Mouse (Mus musculus) heart, postnatal 0 days (tissue): Measurements from ENCODE around the gene Raver1. TPM values are rescaled to one million over a fixed set of nuclear protein-coding genes. Genes with fewer than 3 reads are reported as not detected.

Experiments used
- ATAC-seq: fragments of 200-750 bp; cut with Nextera tagmentation; 2 replicates; pipeline ENCODE4 v1.8.0; 2017; ENCODE audit warnings: low read depth, moderate number of reproducible peaks, moderate library complexity; ENCODE audit not compliant: insufficient read depth
- DNase-seq: peaks from one replicate; pipeline ENCODE4 v3.0.0-alpha.2; 2016; ENCODE audit warnings: low spot score
- H3K27ac ChIP-seq: fragments of 300-500 bp; sonication (generic); 2 replicates; pipeline ENCODE4 v1.5.1; 2014; ENCODE audit warnings: low read depth, mild to moderate bottlenecking
- H3K27me3 ChIP-seq: fragments of 300-500 bp; sonication (generic); 2 replicates; pipeline ENCODE4 v1.6.1; 2014; ENCODE audit warnings: low read length, mixed read lengths; ENCODE audit not compliant: control insufficient read depth, insufficient read depth
- H3K36me3 ChIP-seq: fragments of 300-500 bp; sonication (generic); replicated peaks from 2 replicates; pipeline ENCODE4 v1.6.1; 2014; ENCODE audit warnings: low read length, mixed read lengths; ENCODE audit not compliant: control insufficient read depth, insufficient read depth
- H3K4me1 ChIP-seq: fragments of 300-500 bp; sonication (generic); 2 replicates; pipeline ENCODE4 v1.6.1; 2014; ENCODE audit warnings: antibody characterized with exemption; ENCODE audit not compliant: control insufficient read depth, insufficient read depth
- H3K4me2 ChIP-seq: fragments of 300-500 bp; sonication (generic); 2 replicates; pipeline ENCODE4 v1.6.1; 2014; ENCODE audit warnings: low read depth, mild to moderate bottlenecking, low read length, moderate library complexity
- H3K4me3 ChIP-seq: fragments of 300-500 bp; sonication (generic); 2 replicates; pipeline ENCODE4 v1.5.1; 2014; ENCODE audit warnings: low read depth, low read length
- H3K9ac ChIP-seq: fragments of 300-500 bp; sonication (generic); replicated peaks from 2 replicates; pipeline ENCODE4 v1.6.1; 2014; ENCODE audit warnings: low read depth, low read length, mixed read lengths
- H3K9me3 ChIP-seq: fragments of 300-500 bp; sonication (generic); replicated peaks from 2 replicates; pipeline ENCODE4 v1.6.1; 2016; ENCODE audit warnings: low read length; ENCODE audit not compliant: control insufficient read depth
- CTCF ChIP-seq: IDR thresholded peaks from 2 replicates; pipeline ENCODE4 v1.5.1; 2016; ENCODE audit warnings: antibody characterized with exemption, control low read depth, low read depth
- EP300 ChIP-seq: IDR thresholded peaks from 2 replicates; pipeline ENCODE4 v1.6.1; 2016; ENCODE audit warnings: antibody characterized with exemption, low read depth
- WGBS: fragments of 180-500 bp; shearing (Covaris S2); extraction: QIAGEN DNeasy Blood & Tissue Kit; methylation state at CpG from one replicate; pipeline ENCODE4 v1.1.7; 2014; 5-methylcytosine and 5-hydroxymethylcytosine counted together
- microRNA counts: library from miRNA; unstranded; fragments of <30 nt; microRNA quantifications from one replicate; lab custom pipeline; 2015
- microRNA-seq: library from miRNA; unstranded; fragments of <30 nt; microRNA quantifications from one replicate; pipeline ENCODE4, GENCODE M21; 2016
- polyA plus RNA-seq: library from polyadenylated mRNA; unstranded; fragments of >200 nt; fragmentation: Nextera tagmentation; extraction: Ambion mirVana; gene quantifications from 2 replicates; pipeline ENCODE4 v1.2.1, GENCODE M21; 2015
- total RNA-seq: library from RNA; depleted of rRNA; stranded (reverse); fragments of >200 nt; gene quantifications from 2 replicates; pipeline ENCODE4 v1.2.3, GENCODE M21; 2014; ENCODE audit warnings: low replicate concordance; rRNA removed

The Raver1 gene
- total and polyA plus RNA-seq, 2 experiments from 2014 or later: 15.5 to 40.8 TPM

- DNase-seq: no peak
- 70% methylated on average over 6 of the region's 6 CpGs for WGBS
- no peak overlapping the region for H3K27ac ChIP-seq
- no peak overlapping the region for H3K4me3 ChIP-seq
- peaks cover 31% of the 10 kb centered on the region for H3K27me3 ChIP-seq
- no peak overlapping the region for H3K4me2 ChIP-seq
- ATAC-seq: no peak
- 0 out of 2 replicates have a peak, but pooled peaks cover 5% of the 10 kb centered on the region for H3K36me3 ChIP-seq
- no peaks in the 10 kb centered on the region for H3K9me3 ChIP-seq
- peaks cover 38% of the 10 kb centered on the region for H3K4me1 ChIP-seq
- H3K9ac ChIP-seq: no peak overlapping the region
- no peak for TF ChIP-seq CTCF
- TF ChIP-seq EP300: no peak
Measured at GRCm38 (mm10) chr9:21028560-21029110, 63.2 kb downstream of the Raver1 start.

- Histone ChIP-seq H3K27me3 (peaks cover 23% of the 10 kb centered on the region), H3K4me1 (peaks cover 32% of the 10 kb centered on the region)
Measured at GRCm38 (mm10) chr9:21027774-21028290, 64.0 kb downstream of the Raver1 start.

GRCm38 (mm10) chr9:21026849-21027248 is 65.0 kb downstream of the Raver1 start:
- H3K27me3 ChIP-seq: peaks cover 13% of the 10 kb centered on the region
- H3K4me3 ChIP-seq: no peak overlapping the region
- no peaks in the 10 kb centered on the region for H3K9me3 ChIP-seq
- 0 out of 2 replicates have a peak, but pooled peaks cover 5% of the 10 kb centered on the region for H3K36me3 ChIP-seq
- peaks cover 23% of the 10 kb centered on the region for H3K4me1 ChIP-seq
- ATAC-seq (no peak), DNase-seq (no peak)
- H3K9ac ChIP-seq: no peak overlapping the region
- H3K27ac ChIP-seq: no peak overlapping the region
- TF ChIP-seq EP300: no peak
- no peak overlapping the region for H3K4me2 ChIP-seq
- 80% methylated on average over 12 of the region's 12 CpGs for WGBS

More at GRCm38 (mm10) chr9:21027774-21028290, 64.0 kb downstream of the Raver1 start:
- Histone ChIP-seq H3K36me3 (0 out of 2 replicates have a peak, but pooled peaks cover 5% of the 10 kb centered on the region), H3K9ac (no peak overlapping the region), H3K9me3 (no peaks in the 10 kb centered on the region), H3K27ac (no peak overlapping the region), H3K4me3 (no peak overlapping the region), H3K4me2 (no peak overlapping the region)
- 70% methylated on average over 8 of the region's 8 CpGs for WGBS
- DNase-seq: no peak
- no peak for TF ChIP-seq EP300
- no peak for TF ChIP-seq CTCF
- ATAC-seq: no peak

- DNase-seq (no peak), ATAC-seq (no peak)
- 66% methylated on average over 19 of the region's 19 CpGs for WGBS
- Histone ChIP-seq H3K9me3 (no peaks in the 10 kb centered on the region), H3K4me1 (peaks cover 15% of the 10 kb centered on the region), H3K4me2 (no peak overlapping the region), H3K9ac (no peak overlapping the region), H3K4me3 (no peak overlapping the region), H3K27ac (no peak overlapping the region), H3K27me3 (peaks cover 11% of the 10 kb centered on the region; the same call in 1 of the 2 replicates), H3K36me3 (0 out of 2 replicates have a peak, but pooled peaks cover 5% of the 10 kb centered on the region)
- TF ChIP-seq EP300 (no peak), CTCF (no peak)
Measured at GRCm38 (mm10) chr9:21025258-21025810, 66.5 kb downstream of the Raver1 start.

MicroRNAs encoded within 50 kb of the gene (microRNA counts, 519-probe panel; counts per million panel counts)
- not detected for microRNA mmu-miR-1900 (lab: Ali Mortazavi, UCI)

Small RNA genes within 50 kb of the gene (microRNA-seq; reads per million reads assigned to microRNA genes)
- gene Mir1900 (not detected), gene Mir7082 (not detected)

Other genes with a start within 250 kb of the Raver1 start
- 4.0 and 6.8 TPM in 2 replicates for gene A230050P20Rik, start 223.4 kb downstream of the Raver1 start, total RNA-seq
- gene A230050P20Rik, start 223.4 kb downstream of the Raver1 start, polyA plus RNA-seq: 4.9 and 5.3 TPM in 2 replicates
- gene Angptl6, start 212.3 kb downstream of the Raver1 start, total RNA-seq: 0.43 TPM in 1 of 2 replicates, not detected in the other
- gene Angptl6, start 212.3 kb downstream of the Raver1 start, polyA plus RNA-seq: 2.0 and 2.3 TPM in 2 replicates
- gene Ppan, start 203.8 kb downstream of the Raver1 start, total RNA-seq: 17.4 and 21.2 TPM in 2 replicates
- 15.2 and 16.9 TPM in 2 replicates for gene Ppan, start 203.8 kb downstream of the Raver1 start, polyA plus RNA-seq
- gene Eif3g, start 193.4 kb downstream of the Raver1 start, total RNA-seq: 74.5 and 86.8 TPM in 2 replicates
- 161 and 172 TPM in 2 replicates for gene Eif3g, start 193.4 kb downstream of the Raver1 start, polyA plus RNA-seq
- 27.4 and 56.9 TPM in 2 replicates for gene Dnmt1, start 132.1 kb downstream of the Raver1 start, total RNA-seq
- gene Dnmt1, start 132.1 kb downstream of the Raver1 start, polyA plus RNA-seq: 15.4 and 16.1 TPM in 2 replicates
- 6.9 and 7.4 TPM in 2 replicates for gene S1pr2, start 115.2 kb downstream of the Raver1 start, total RNA-seq
- 8.5 and 8.6 TPM in 2 replicates for gene S1pr2, start 115.2 kb downstream of the Raver1 start, polyA plus RNA-seq
- gene Mrpl4, start 89.3 kb downstream of the Raver1 start, total RNA-seq: 239 and 285 TPM in 2 replicates
- 193 and 195 TPM in 2 replicates for gene Mrpl4, start 89.3 kb downstream of the Raver1 start, polyA plus RNA-seq
- gene Icam1, start 76.0 kb downstream of the Raver1 start, total RNA-seq: 16.2 and 19.1 TPM in 2 replicates
- gene Icam1, start 76.0 kb downstream of the Raver1 start, polyA plus RNA-seq: 9.0 and 10.6 TPM in 2 replicates
- gene Icam4, start 62.6 kb downstream of the Raver1 start, total RNA-seq: 2.4 TPM in 1 of 2 replicates, not detected in the other
- gene Icam4, start 62.6 kb downstream of the Raver1 start, polyA plus RNA-seq: 1.3 and 1.6 TPM in 2 replicates
- not detected in 2 replicates for gene Icam5, start 59.9 kb downstream of the Raver1 start, total RNA-seq
- gene Icam5, start 59.9 kb downstream of the Raver1 start, polyA plus RNA-seq: 0.04 TPM in 1 of 2 replicates, not detected in the other
- not detected in 2 replicates for gene Zglp1, start 24.9 kb downstream of the Raver1 start, total RNA-seq
- 0.30 TPM in 1 of 2 replicates, not detected in the other for gene Zglp1, start 24.9 kb downstream of the Raver1 start, polyA plus RNA-seq
- gene Gm49373, start 18.9 kb downstream of the Raver1 start, total RNA-seq: 0.23 TPM in 1 of 2 replicates, not detected in the other
- 0.12 and 0.18 TPM in 2 replicates for gene Gm49373, start 18.9 kb downstream of the Raver1 start, polyA plus RNA-seq
- gene Fdx1l, start 18.4 kb downstream of the Raver1 start, total RNA-seq: 63.8 and 79.5 TPM in 2 replicates
- gene Fdx1l, start 18.4 kb downstream of the Raver1 start, polyA plus RNA-seq: 51.1 and 51.6 TPM in 2 replicates
- 0.66 and 1.6 TPM in 2 replicates for gene Gm38431, start within 50 bp of the Raver1 start, total RNA-seq
- gene Gm38431, start within 50 bp of the Raver1 start, polyA plus RNA-seq: 0.34 TPM in 2 replicates
- 16.7 and 17.9 TPM in 2 replicates for gene Tyk2, start 39.2 kb upstream of the Raver1 start, total RNA-seq
- gene Tyk2, start 39.2 kb upstream of the Raver1 start, polyA plus RNA-seq: 7.7 and 8.3 TPM in 2 replicates
- gene Cdc37, start 58.0 kb upstream of the Raver1 start, total RNA-seq: 32.9 and 50.1 TPM in 2 replicates
- gene Cdc37, start 58.0 kb upstream of the Raver1 start, polyA plus RNA-seq: 176 and 183 TPM in 2 replicates
- gene Pde4a, start 73.7 kb upstream of the Raver1 start, total RNA-seq: 10.2 and 14.6 TPM in 2 replicates
- 16.6 and 17.5 TPM in 2 replicates for gene Pde4a, start 73.7 kb upstream of the Raver1 start, polyA plus RNA-seq
- gene Keap1, start 147.4 kb upstream of the Raver1 start, total RNA-seq: 67.9 and 79.0 TPM in 2 replicates
- gene Keap1, start 147.4 kb upstream of the Raver1 start, polyA plus RNA-seq: 42.7 and 45.7 TPM in 2 replicates
- gene S1pr5, start 156.4 kb upstream of the Raver1 start, total RNA-seq: not detected in 2 replicates
- gene S1pr5, start 156.4 kb upstream of the Raver1 start, polyA plus RNA-seq: 0.10 and 0.15 TPM in 2 replicates
- 41.2 and 67.4 TPM in 2 replicates for gene Atg4d, start 173.3 kb upstream of the Raver1 start, total RNA-seq
- gene Atg4d, start 173.3 kb upstream of the Raver1 start, polyA plus RNA-seq: 53.6 and 56.1 TPM in 2 replicates
- gene Kri1, start 196.0 kb upstream of the Raver1 start, total RNA-seq: 7.0 and 16.3 TPM in 2 replicates
- 5.9 and 9.1 TPM in 2 replicates for gene Kri1, start 196.0 kb upstream of the Raver1 start, polyA plus RNA-seq
- gene Cdkn2d, start 199.4 kb upstream of the Raver1 start, total RNA-seq: 67.4 and 103 TPM in 2 replicates
- 65.8 and 67.5 TPM in 2 replicates for gene Cdkn2d, start 199.4 kb upstream of the Raver1 start, polyA plus RNA-seq
- 0.46 and 0.57 TPM in 2 replicates for gene Ap1m2, start 220.3 kb upstream of the Raver1 start, total RNA-seq
- 0.15 TPM in 1 of 2 replicates, not detected in the other for gene Ap1m2, start 220.3 kb upstream of the Raver1 start, polyA plus RNA-seq
- 44.0 and 84.8 TPM in 2 replicates for gene Slc44a2, start 228.7 kb upstream of the Raver1 start, total RNA-seq
- gene Slc44a2, start 228.7 kb upstream of the Raver1 start, polyA plus RNA-seq: 45.0 and 46.5 TPM in 2 replicates